Mouse (Mus musculus) hindbrain, embryonic 16.5 days (tissue): Measurements from ENCODE around the gene Hoxa3. TPM values are rescaled to one million over a fixed set of nuclear protein-coding genes. Genes with fewer than 3 reads are reported as not detected.

ENCODE experiments used
- ATAC-seq: fragments of 200-750 bp; cut with Nextera tagmentation; 2 replicates; pipeline ENCODE4 v1.8.0; 2017; ENCODE audit warnings: moderate TSS enrichment, moderate library complexity
- H3K27ac ChIP-seq: fragments of 300-500 bp; sonication (generic); 2 replicates; pipeline ENCODE4 v1.5.1; 2014; ENCODE audit warnings: low read depth, mild to moderate bottlenecking, control low read depth, low read length, moderate library complexity
- H3K27me3 ChIP-seq: fragments of 300-500 bp; sonication (generic); replicated peaks from 2 replicates; pipeline ENCODE4 v1.6.1; 2014; ENCODE audit warnings: low read length; ENCODE audit not compliant: control insufficient read depth, insufficient read depth
- H3K36me3 ChIP-seq: fragments of 300-500 bp; sonication (generic); 2 replicates; pipeline ENCODE4 v1.6.1; 2014; ENCODE audit warnings: mild to moderate bottlenecking, low read length, moderate library complexity, mixed read lengths; ENCODE audit not compliant: control insufficient read depth, insufficient read depth
- H3K4me1 ChIP-seq: fragments of 300-500 bp; sonication (generic); 2 replicates; pipeline ENCODE4 v1.6.1; 2014; ENCODE audit warnings: low read depth, low read length; ENCODE audit not compliant: control insufficient read depth, insufficient read depth
- H3K4me2 ChIP-seq: fragments of 300-500 bp; sonication (generic); 2 replicates; pipeline ENCODE4 v1.6.1; 2014; ENCODE audit warnings: mild to moderate bottlenecking, low read length, control low read depth, moderate library complexity
- H3K4me3 ChIP-seq: fragments of 300-500 bp; sonication (generic); 2 replicates; pipeline ENCODE4 v1.5.1; 2014; ENCODE audit warnings: mild to moderate bottlenecking, low read length, control low read depth, moderate library complexity
- H3K9ac ChIP-seq: fragments of 300-500 bp; sonication (generic); 2 replicates; pipeline ENCODE4 v1.6.1; 2014; ENCODE audit warnings: low read depth, mild to moderate bottlenecking, control low read depth, low read length, moderate library complexity
- H3K9me3 ChIP-seq: fragments of 300-500 bp; sonication (generic); 2 replicates; pipeline ENCODE4 v1.6.1; 2014; ENCODE audit warnings: mild to moderate bottlenecking, low read length, moderate library complexity; ENCODE audit not compliant: control insufficient read depth
- WGBS: fragments of 180-500 bp; shearing (Covaris S2); extraction: QIAGEN DNeasy Blood & Tissue Kit; methylation state at CpG from one replicate; pipeline ENCODE4 v1.1.7; 2014; 5-methylcytosine and 5-hydroxymethylcytosine counted together
- polyA plus RNA-seq: library from polyadenylated mRNA; unstranded; fragments of >200 nt; fragmentation: Nextera tagmentation; extraction: Ambion mirVana; gene quantifications from 2 replicates; pipeline ENCODE4 v1.2.1, GENCODE M21; 2015

Hoxa3 gene
- polyA plus RNA-seq, 1 experiment from 2014 or later: 12.9 TPM

DNA sequence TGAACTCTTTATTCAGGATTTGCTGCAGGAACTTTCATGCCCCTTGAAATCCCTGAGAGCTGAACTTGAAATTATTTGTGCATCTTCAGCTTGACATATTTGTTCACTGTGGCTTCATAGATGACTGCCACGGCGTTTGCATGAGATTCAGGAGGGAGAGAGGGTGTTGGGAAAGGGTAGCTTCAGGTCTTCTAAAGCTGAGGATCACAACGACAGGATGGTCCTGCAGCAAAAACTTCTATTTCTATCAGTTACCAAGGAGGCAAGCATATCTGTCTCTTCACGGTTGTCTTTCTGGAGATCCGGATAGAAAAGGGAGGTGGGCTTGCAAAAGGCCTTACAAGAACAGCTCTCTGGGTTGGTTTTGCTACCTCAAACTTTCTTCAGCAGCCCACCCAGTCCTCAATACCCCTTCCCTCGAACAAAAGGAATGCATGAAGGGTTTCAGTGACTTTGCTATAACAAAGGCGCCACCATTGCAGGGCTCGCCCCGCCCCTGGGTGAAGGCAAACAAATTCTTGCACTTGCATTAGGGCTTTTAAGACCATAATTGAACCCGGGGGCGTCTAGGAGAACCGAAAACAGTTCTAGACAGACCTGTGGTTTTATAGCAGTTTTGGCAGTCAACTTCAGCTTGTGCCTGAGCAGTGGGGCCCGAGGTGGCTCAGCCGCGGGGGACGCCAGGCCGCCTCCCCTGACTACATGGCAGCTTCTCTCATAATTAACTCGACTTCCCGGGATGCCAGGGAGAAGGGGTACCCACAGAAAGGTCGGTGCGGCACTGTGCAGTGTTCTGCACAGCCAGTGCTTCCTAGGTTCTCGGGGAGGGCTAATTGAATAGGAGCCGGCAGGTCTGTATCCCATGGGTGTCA is 34.9 kb upstream of the Hoxa3 start:
- 1% methylated on average over 23 of the region's 23 CpGs for WGBS
- Histone ChIP-seq H3K9ac (no peak overlapping the region), H3K9me3 (peaks cover 4% of the 10 kb centered on the region; the same call in 1 of the 2 replicates), H3K4me1 (no peaks in the 10 kb centered on the region), H3K27ac (no peak overlapping the region), H3K27me3 (peaks cover 81% of the 10 kb centered on the region), H3K36me3 (no peaks in the 10 kb centered on the region), H3K4me3 (no peak overlapping the region), H3K4me2 (no peak overlapping the region)
- no peak for ATAC-seq

DNA sequence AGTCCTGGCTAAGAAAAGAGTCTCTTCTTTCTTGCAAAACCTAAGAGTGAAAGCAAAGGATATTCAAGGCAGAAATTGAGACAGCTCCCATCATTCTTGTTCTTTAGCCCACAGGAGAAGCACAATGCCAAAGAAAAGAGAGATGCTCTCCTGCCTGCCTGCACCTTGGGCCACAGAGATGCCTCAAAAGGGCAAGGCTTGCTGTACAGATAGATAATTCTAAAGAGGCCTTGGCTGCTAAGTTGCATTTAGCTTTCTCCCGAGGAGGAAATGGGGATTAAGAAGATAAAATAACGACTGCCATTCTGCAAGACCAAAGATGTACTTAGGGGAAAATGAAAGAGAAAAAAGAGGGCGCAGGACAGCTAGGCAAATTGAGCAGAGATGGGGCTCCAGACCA is 33.8 kb upstream of the Hoxa3 start:
- Histone ChIP-seq H3K36me3 (no peaks in the 10 kb centered on the region), H3K4me3 (no peak overlapping the region), H3K9ac (no peak overlapping the region), H3K27ac (no peak overlapping the region), H3K4me1 (no peaks in the 10 kb centered on the region), H3K27me3 (peaks cover 84% of the 10 kb centered on the region), H3K4me2 (no peak overlapping the region), H3K9me3 (peaks cover 4% of the 10 kb centered on the region; the same call in 1 of the 2 replicates)
- ATAC-seq: no peak
- 10% methylated on average over 3 of the region's 3 CpGs for WGBS

DNA sequence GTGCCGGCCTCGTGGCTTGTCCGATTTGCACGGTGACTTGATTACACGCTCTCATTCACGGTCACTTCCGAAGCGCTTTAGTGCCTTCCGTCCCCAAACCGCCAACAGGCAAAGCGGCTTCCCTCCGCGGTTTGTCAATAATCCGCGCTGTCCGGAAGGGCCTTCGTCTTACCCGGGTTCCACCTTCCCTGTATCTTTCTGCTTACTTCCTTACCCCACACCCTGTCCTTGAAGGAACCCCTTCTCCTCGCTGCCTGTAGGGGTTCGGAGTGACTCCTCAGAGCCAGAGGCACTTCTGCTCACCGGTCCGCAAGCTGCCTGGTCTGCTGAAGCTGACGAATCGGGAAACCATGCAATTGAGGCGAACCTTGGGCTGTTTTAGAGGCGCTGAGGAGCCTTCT is 33.3 kb upstream of the Hoxa3 start:
- Histone ChIP-seq H3K4me2 (no peak overlapping the region), H3K4me1 (no peaks in the 10 kb centered on the region), H3K9me3 (peaks cover 4% of the 10 kb centered on the region; the same call in 1 of the 2 replicates), H3K9ac (no peak overlapping the region), H3K4me3 (no peak overlapping the region), H3K27me3 (peaks cover 84% of the 10 kb centered on the region), H3K27ac (no peak overlapping the region), H3K36me3 (no peaks in the 10 kb centered on the region)
- ATAC-seq: no peak
- under 1% methylated on average over 26 of the region's 26 CpGs for WGBS

DNA sequence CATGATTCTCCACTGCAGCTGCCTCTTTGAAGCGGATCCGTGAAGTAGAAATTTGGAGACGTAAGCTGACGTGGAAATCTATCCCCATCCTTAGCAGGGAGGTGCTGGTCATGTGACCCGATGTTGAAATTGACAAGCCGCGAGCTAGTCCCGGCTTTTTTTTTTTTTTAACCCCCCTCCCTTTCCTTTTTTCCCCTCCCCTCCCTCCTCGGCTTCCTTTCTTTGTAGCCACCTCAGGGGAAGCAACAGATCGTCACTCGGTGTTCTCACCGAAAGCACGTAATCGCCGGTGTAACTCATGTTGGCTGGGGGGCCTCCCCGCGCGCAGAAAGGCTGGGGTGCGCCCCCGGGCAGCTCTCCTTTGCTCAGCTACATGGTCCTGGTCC is 32.6 kb upstream of the Hoxa3 start, which contains the start of gene Hoxa11:
TSS of gene Hoxa11 (minus strand) at position 54 of the 386 bp plus-strand sequence.
- H3K27ac ChIP-seq: no peak within 1 kb of the TSS
- H3K4me2 ChIP-seq: no peak within 1 kb of the TSS
- ATAC-seq: no peak

DNA sequence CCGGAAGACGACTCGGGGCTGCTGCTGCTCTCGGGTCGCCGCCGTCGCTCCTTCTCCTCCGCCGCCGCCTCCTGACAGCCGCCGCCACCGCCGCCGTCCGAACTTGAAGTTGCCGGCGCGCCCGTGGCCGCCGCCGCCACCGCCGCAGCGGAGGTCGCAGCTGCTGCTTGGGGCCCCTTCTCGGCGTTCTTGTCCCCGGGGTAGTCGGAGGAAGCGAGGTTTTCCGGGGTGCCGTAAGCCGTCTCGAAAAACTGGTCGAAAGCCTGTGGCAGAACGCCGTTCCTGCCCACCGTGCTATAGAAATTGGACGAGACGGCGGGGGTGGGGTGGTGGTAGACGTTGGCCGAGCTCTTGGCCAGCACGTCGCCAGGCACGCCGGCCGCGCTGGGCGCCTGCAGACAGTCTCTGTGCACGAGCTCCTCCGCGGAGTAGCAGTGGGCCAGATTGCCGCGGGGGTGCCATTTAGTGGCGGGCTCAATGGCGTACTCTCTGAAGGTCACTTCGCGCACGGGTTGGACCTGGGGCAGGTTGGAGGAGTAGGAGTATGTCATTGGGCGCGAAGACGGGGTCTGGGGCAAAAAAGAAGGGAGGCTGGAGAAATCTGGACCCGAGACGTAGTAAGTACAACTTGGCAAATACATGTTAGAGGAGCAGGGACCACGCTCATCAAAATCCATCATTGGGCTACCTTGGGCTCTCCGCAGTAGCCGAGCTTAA is 32.1 kb upstream of the Hoxa3 start:
- no peak overlapping the region for H3K27ac ChIP-seq
- under 1% methylated on average over 67 of the region's 71 CpGs for WGBS
- no peak overlapping the region for H3K4me2 ChIP-seq
- H3K27me3 ChIP-seq: peaks cover 85% of the 10 kb centered on the region
- peaks cover 2% of the 10 kb centered on the region; the same call in 1 of the 2 replicates for H3K4me1 ChIP-seq
- no peak overlapping the region for H3K4me3 ChIP-seq
- peaks cover 4% of the 10 kb centered on the region; the same call in 1 of the 2 replicates for H3K9me3 ChIP-seq
- no peak for ATAC-seq
- no peak overlapping the region for H3K9ac ChIP-seq
- H3K36me3 ChIP-seq: no peaks in the 10 kb centered on the region

More for the DNA sequence above, 32.6 kb upstream of the Hoxa3 start, which contains the start of gene Hoxa11:
- no peak within 1 kb of the TSS for H3K9ac ChIP-seq
- peaks cover 4% of the 10 kb centered on the region; the same call in 1 of the 2 replicates for H3K9me3 ChIP-seq
- H3K4me3 ChIP-seq: no peak within 1 kb of the TSS
- 1% methylated on average over 20 of the region's 20 CpGs for WGBS
- no peaks in the 10 kb centered on the region for H3K36me3 ChIP-seq
- peaks cover 84% of the 10 kb centered on the region for H3K27me3 ChIP-seq
- H3K4me1 ChIP-seq: no peaks in the 10 kb centered on the region

DNA sequence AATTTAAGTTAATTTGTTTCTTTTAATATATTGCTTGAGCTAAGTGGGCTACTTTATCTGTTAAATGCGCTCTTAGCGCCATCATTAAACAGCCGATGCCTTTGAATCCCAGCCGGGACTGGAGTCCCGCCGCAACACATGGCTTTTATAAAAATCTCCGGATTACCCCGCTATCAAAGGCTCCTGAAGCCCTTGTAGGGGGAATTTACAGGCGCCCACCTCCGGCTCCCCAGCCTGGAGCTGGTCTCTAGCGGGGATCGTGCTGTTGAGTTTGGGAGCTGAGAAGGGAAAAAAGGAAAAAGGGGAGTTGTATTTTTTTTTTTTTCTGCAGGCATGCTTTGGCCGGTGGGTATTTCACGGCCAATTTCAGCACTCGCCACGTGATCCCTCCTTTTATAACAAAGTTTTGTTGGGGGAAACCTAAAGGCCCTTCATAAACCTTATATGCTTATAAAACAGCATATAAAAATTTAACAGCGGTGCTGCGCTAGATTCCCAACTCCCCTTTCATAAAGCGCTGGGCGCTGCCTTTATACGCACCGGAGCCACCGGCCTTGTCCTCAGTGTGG is 31.4 kb upstream of the Hoxa3 start:
- WGBS: 2% methylated on average over 23 of the region's 23 CpGs
- H3K4me3 ChIP-seq: no peak overlapping the region

DNA sequence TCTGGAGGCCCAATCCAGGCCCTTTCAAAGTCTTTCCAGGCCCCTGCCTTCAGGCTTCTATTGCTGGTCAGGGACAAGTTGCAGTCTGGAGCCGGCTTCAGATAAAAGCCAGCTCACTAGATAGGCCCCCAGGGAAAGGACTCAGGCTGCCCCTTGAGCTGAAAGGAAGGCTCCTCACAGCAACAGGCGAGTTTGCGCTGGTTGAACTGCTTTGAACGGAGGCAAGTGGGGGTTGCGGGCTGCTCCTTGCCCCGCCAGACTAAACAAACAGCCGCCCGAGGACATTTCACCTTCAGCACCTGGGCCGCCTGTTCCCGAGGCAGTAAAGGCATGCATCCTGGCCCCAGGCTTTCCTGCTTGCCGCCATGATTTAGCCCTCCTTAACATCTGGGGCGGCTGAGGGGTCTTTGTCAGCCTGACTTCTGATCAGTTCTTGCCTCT is 30.6 kb upstream of the Hoxa3 start:
- no peak overlapping the region for H3K27ac ChIP-seq
- 4% methylated on average over 12 of the region's 12 CpGs for WGBS

More for the DNA sequence above, 31.4 kb upstream of the Hoxa3 start:
- Histone ChIP-seq H3K9ac (no peak overlapping the region), H3K4me2 (no peak overlapping the region), H3K9me3 (peaks cover 4% of the 10 kb centered on the region; the same call in 1 of the 2 replicates), H3K27me3 (peaks cover 85% of the 10 kb centered on the region), H3K27ac (no peak overlapping the region), H3K4me1 (peaks cover 4% of the 10 kb centered on the region; the same call in 1 of the 2 replicates), H3K36me3 (no peaks in the 10 kb centered on the region)
- ATAC-seq: no peak

DNA sequence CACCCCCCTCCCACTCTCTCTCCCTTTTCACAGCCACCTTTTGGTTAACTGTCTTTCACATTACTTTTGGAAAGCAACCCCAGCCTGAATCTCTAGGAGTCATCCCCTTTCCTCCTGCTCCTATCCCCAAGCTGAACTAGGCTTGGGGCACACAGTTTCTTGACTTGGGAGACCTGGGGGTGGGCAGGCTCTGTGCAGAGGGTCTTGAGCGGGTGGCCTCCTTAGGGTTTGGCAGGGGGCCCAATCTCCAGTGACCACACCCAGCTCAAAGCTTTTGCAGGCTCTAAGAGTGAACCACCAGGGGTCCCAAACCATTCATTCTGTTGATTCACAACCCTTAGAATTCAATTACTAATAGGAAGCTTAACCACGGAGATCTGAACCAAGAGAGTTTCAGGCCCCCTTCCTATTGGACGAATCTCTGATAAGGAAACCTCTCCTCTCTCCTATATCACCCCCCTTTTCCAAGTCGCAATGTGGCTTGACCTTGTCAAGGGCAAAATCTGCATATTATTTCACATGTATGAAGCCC is 29.7 kb upstream of the Hoxa3 start:
- 2% methylated on average over 4 of the region's 4 CpGs for WGBS
- H3K4me1 ChIP-seq: peaks cover 4% of the 10 kb centered on the region; the same call in 1 of the 2 replicates
- H3K4me3 ChIP-seq: no peak overlapping the region
- H3K9me3 ChIP-seq: peaks cover 4% of the 10 kb centered on the region; the same call in 1 of the 2 replicates
- H3K9ac ChIP-seq: no peak overlapping the region
- peaks cover 81% of the 10 kb centered on the region for H3K27me3 ChIP-seq
- H3K27ac ChIP-seq: no peak overlapping the region
- ATAC-seq: no peak
- no peaks in the 10 kb centered on the region for H3K36me3 ChIP-seq
- H3K4me2 ChIP-seq: no peak overlapping the region

More for the DNA sequence above, 30.6 kb upstream of the Hoxa3 start:
- ATAC-seq: no peak
- peaks cover 4% of the 10 kb centered on the region; the same call in 1 of the 2 replicates for H3K4me1 ChIP-seq
- no peaks in the 10 kb centered on the region for H3K36me3 ChIP-seq
- H3K4me2 ChIP-seq: no peak overlapping the region
- peaks cover 86% of the 10 kb centered on the region for H3K27me3 ChIP-seq
- no peak overlapping the region for H3K4me3 ChIP-seq
- peaks cover 4% of the 10 kb centered on the region; the same call in 1 of the 2 replicates for H3K9me3 ChIP-seq
- H3K9ac ChIP-seq: no peak overlapping the region
